ENCODE assay signal across 8 mouse cellular contexts in the genomic region with DNA sequence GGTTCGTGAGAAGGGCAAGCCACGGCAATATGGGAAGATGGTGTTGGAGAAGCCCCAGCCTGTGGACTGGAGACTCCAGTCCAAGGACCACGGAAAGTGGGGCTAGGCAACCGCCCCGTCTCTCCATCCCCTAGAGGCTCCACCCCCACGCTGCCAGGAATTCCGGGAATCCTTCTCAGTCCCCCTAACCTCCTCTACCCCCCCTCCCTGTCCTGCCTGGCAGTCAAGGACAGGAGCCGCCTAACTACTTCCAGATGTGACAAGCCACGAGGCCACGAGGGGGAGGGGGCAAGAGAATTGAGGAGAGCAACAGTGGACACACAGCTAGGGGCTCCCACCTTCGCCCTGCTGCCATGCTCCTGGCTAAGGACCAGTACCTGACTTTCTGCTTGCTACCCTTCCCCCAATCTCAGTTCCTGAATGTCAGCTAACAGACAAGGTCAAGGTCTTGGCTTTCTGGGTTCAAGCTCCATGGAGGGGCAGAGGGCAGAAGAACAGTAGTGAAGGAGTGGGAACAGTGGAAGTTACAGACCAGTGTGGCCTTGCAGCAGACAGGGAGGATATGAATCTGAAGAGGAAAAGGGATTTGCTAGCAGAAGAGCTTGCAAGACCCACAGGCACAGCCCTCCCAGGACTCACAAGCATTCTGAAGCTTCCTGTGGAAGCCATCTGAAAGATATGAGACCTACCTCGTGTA. TPM values are rescaled to one million over a fixed set of nuclear protein-coding genes. Genes with fewer than 3 reads are reported as not detected.
DNase-seq lines count a peak whose midpoint lies in the region; ATAC-seq and TF ChIP-seq lines count a peak whose summit lies in the region.

No protein-coding gene starts in this region.

- peak; percentile 85 for DNase-seq in 3134 (ENCODE audit: extremely low read depth, insufficient read length, low spot score)
- DNase-seq in adrenal gland, adult 18-20 months (ENCODE audit: low spot score in 2 of 2), result peak; percentile 58 to 71
- DNase-seq in heart, adult 11 months, result peak; percentile 99
- peak; percentile 79 for DNase-seq in kidney, adult 18-20 months
- DNase-seq in lung, embryonic 14.5 days, result peak; percentile 90
- peak; percentile 70 for DNase-seq in testis, postnatal 14 days (ENCODE audit: low spot score)
- DNase-seq in right cerebral cortex, adult 2 months (ENCODE audit: low spot score in 2 of 2), result no peak
- DNase-seq in right cerebral cortex, postnatal 36 days (ENCODE audit: low spot score in 2 of 2), result no peak

- WGBS in lung, embryonic 14.5 days, result 5% methylated on average over 12 of the region's 12 CpGs

- H3K36me3 ChIP-seq in lung, embryonic 14.5 days (ENCODE audit: insufficient read depth), result peaks cover 24% of the 10 kb centered on the region; the same call in 1 of the 2 replicates

- H3K4me2 ChIP-seq in lung, embryonic 14.5 days, result peak overlapping the region; percentile 70

- H3K9ac ChIP-seq in lung, embryonic 14.5 days, result peak overlapping the region; percentile 56

- TF ChIP-seq CTCF in lung, embryonic 14.5 days (IDR thresholded peaks at IDR 0.05; ENCODE audit: low read depth), result no peak

- peak overlapping the region; percentile 96 for H3K27ac ChIP-seq in lung, embryonic 14.5 days (ENCODE audit: low read depth)

- H3K27me3 ChIP-seq in lung, embryonic 14.5 days (ENCODE audit: insufficient read depth, low read length), result no peaks in the 10 kb centered on the region

- H3K4me1 ChIP-seq in lung, embryonic 14.5 days (ENCODE audit: insufficient read depth), result peaks cover 35% of the 10 kb centered on the region

- H3K4me3 ChIP-seq in lung, embryonic 14.5 days (ENCODE audit: low read depth, low read length), result peak overlapping the region; percentile 42

- H3K9me3 ChIP-seq in lung, embryonic 14.5 days (ENCODE audit: low read depth, low read length), result no peaks in the 10 kb centered on the region

- peak; percentile 86 for ATAC-seq in lung, embryonic 14.5 days (ENCODE audit: insufficient read depth)

RNA-seq across cellular contexts. Expression of a gene that starts 2.9 kb away (rescaled TPM):
- total RNA-seq in adrenal gland, adult 18-20 months (2021), result 100 to 1,000 TPM; 667 to 880 TPM
- polyA plus RNA-seq in lung, embryonic 14.5 days (2014; fragmentation: Nextera tagmentation; extraction: Ambion mirVana), result 130 and 148 TPM in 2 replicates

RNA-seq across cellular contexts. Expression of a gene that starts 9.8 kb away (rescaled TPM):
- 10 to 100 TPM; 41.3 to 43.6 TPM for total RNA-seq in adrenal gland, adult 18-20 months (2021)
- 33.9 and 37.8 TPM in 2 replicates for polyA plus RNA-seq in lung, embryonic 14.5 days (2014; fragmentation: Nextera tagmentation; extraction: Ambion mirVana)

RNA-seq across cellular contexts. Expression of a gene that starts 18.1 kb away (rescaled TPM):
- total RNA-seq in adrenal gland, adult 18-20 months (2021), result 1 to 10 TPM in 1 of 2 experiments, under 1 TPM in 1; 0.93 to 1.3 TPM
- polyA plus RNA-seq in lung, embryonic 14.5 days (2014; fragmentation: Nextera tagmentation; extraction: Ambion mirVana), result 0.19 TPM in 1 of 2 replicates, not detected in the other

RNA-seq across cellular contexts. Expression of a gene that starts 18.2 kb away (rescaled TPM):
- 10 to 100 TPM; 30.3 to 32.7 TPM for total RNA-seq in adrenal gland, adult 18-20 months (2021)
- polyA plus RNA-seq in lung, embryonic 14.5 days (2014; fragmentation: Nextera tagmentation; extraction: Ambion mirVana), result 32.1 and 40.5 TPM in 2 replicates

RNA-seq across cellular contexts. Expression of a gene that starts 18.3 kb away (rescaled TPM):
- 10 to 100 TPM; 10.7 to 11.3 TPM for total RNA-seq in adrenal gland, adult 18-20 months (2021)
- 9.2 and 11.7 TPM in 2 replicates for polyA plus RNA-seq in lung, embryonic 14.5 days (2014; fragmentation: Nextera tagmentation; extraction: Ambion mirVana)

Comparison
In these comparisons a context has a peak if more than half of its experiments do, and no peak if none do; other contexts are left out.
1. DNase-seq: peak in 3134 (single experiment), adrenal gland, adult 18-20 months (2 of 2), heart, adult 11 months (single experiment), kidney, adult 18-20 months (single experiment), lung, embryonic 14.5 days (single experiment) and testis, postnatal 14 days (single experiment); none in right cerebral cortex, adult 2 months (0 of 2) and right cerebral cortex, postnatal 36 days (0 of 2).